Mouse (Mus musculus) urinary bladder, adult 2 months (tissue): Measurements from ENCODE around the gene Gas6. TPM values are rescaled to one million over a fixed set of nuclear protein-coding genes. Genes with fewer than 3 reads are reported as not detected.

ENCODE experiments used
- DNase-seq: peaks from one replicate; pipeline ENCODE4 v3.0.0; 2022; ENCODE audit warnings: low spot score
- polyA plus RNA-seq: library from polyadenylated mRNA; depleted of rRNA; stranded (reverse); fragments of >200 nt; gene quantifications from 2 replicates; pipeline ENCODE4 v1.2.3, GENCODE M21; 2012

The Gas6 gene
- polyA plus RNA-seq, 1 experiment, result 265 TPM

GRCm38 (mm10) chr8:13506849-13507248, 12.6 kb upstream of the Gas6 start:
- DNase-seq, result peak; percentile 84

GRCm38 (mm10) chr8:13504894-13505674, 10.8 kb upstream of the Gas6 start:
- no peak for DNase-seq

- DNase-seq, result no peak
Measured at GRCm38 (mm10) chr8:13503936-13504606, 9.8 kb upstream of the Gas6 start.

GRCm38 (mm10) chr8:13501221-13501620, 6.9 kb upstream of the Gas6 start:
- DNase-seq, result no peak

- DNase-seq, result no peak
Measured at GRCm38 (mm10) chr8:13493011-13493410, 1.3 kb downstream of the Gas6 start.

GRCm38 (mm10) chr8:13492198-13492995, 1.9 kb downstream of the Gas6 start:
- DNase-seq, result peak; percentile 56

- no peak for DNase-seq
Measured at GRCm38 (mm10) chr8:13491491-13492010, 2.7 kb downstream of the Gas6 start.

GRCm38 (mm10) chr8:13489986-13490910, 4.0 kb downstream of the Gas6 start:
- DNase-seq, result no peak

- no peak for DNase-seq
Measured at GRCm38 (mm10) chr8:13489351-13489750, 4.9 kb downstream of the Gas6 start.

- no peak for DNase-seq
Measured at GRCm38 (mm10) chr8:13483191-13483590, 11.1 kb downstream of the Gas6 start.

- DNase-seq, result no peak
Measured at GRCm38 (mm10) chr8:13482101-13482801, 12.0 kb downstream of the Gas6 start.

GRCm38 (mm10) chr8:13481596-13481995, 12.7 kb downstream of the Gas6 start:
- no peak for DNase-seq

- no peak for DNase-seq
Measured at GRCm38 (mm10) chr8:13481089-13481554, 13.2 kb downstream of the Gas6 start.

GRCm38 (mm10) chr8:13475892-13476291, 18.4 kb downstream of the Gas6 start:
- DNase-seq, result no peak

- DNase-seq, result no peak
Measured at GRCm38 (mm10) chr8:13472284-13472683, 22.0 kb downstream of the Gas6 start.

- DNase-seq, result no peak
Measured at GRCm38 (mm10) chr8:13471484-13471883, 22.8 kb downstream of the Gas6 start.

GRCm38 (mm10) chr8:13468737-13469136, 25.6 kb downstream of the Gas6 start:
- DNase-seq, result no peak

- DNase-seq, result no peak
Measured at GRCm38 (mm10) chr8:13466989-13467388, 27.3 kb downstream of the Gas6 start.

- DNase-seq, result no peak
Measured at GRCm38 (mm10) chr8:13465324-13465723, 29.0 kb downstream of the Gas6 start.

- DNase-seq, result no peak
Measured at GRCm38 (mm10) chr8:13462392-13462791, 31.9 kb downstream of the Gas6 start.
